Mouse (Mus musculus): ENCODE data around the gene Srsf7. TPM values are rescaled to one million over a fixed set of nuclear protein-coding genes. Genes with fewer than 3 reads are reported as not detected.

Gene Srsf7
- polyA plus RNA-seq, 1 experiment from 2014 or later: 721 TPM

DNA sequence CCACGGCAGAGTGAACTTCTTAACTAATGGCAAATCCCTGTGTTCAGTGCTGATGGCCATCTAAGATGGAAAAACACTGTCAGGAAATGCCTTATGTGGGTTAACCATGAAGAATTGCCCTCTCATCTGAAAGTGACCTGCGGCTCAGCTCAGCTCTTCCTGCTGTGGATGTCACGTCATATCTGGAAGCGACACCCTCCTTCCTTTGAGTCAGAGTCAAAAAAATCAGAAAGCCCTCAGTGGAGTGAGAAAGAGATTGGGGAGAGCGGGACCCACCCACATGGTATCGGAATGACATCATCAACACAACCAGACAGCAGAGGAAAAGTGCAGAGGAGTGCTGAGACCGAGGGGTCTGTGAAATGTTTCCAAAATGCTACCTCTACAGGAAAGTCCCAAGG lies 39.3 kb downstream of the Srsf7 start:
- ATAC-seq (ENCODE audit: low FRiP score, low read depth): peak; percentile 46; the same call in 1 of the 2 replicates
- Histone ChIP-seq H3K9ac (no peak overlapping the region), H3K4me1 (peaks cover 31% of the 10 kb centered on the region), H3K36me3 (no peaks in the 10 kb centered on the region), H3K27ac (no peak overlapping the region), H3K4me3 (no peak overlapping the region), H3K9me3 (no peaks in the 10 kb centered on the region), H3K4me2 (replicated peaks) (peak overlapping the region; percentile 56), H3K27me3 (no peaks in the 10 kb centered on the region)
- WGBS: 54% methylated on average over 7 of the region's 7 CpGs

DNA sequence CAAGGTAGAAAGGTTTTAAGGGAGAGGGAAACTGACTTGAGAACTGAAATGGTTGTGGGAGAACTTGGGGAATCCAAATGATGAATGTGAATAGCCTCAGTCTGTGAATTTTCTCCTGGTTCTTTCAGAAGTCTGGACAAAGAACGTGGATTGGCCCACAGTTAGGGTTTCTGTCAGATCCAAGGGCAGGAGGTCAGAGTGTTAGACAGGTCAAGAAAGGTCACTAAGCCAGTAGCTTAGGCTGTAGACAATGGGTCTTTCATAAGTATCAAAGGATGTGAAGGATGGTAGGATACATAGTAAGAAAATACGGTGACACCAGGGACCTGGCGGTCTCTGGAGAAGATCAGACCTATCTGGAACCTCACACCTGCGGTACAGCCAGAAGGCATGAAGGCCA lies 39.7 kb downstream of the Srsf7 start:
- Histone ChIP-seq H3K4me1 (peaks cover 31% of the 10 kb centered on the region), H3K9ac (no peak overlapping the region), H3K9me3 (no peaks in the 10 kb centered on the region), H3K27me3 (no peaks in the 10 kb centered on the region), H3K4me2 (replicated peaks) (no peak overlapping the region), H3K27ac (no peak overlapping the region), H3K36me3 (no peaks in the 10 kb centered on the region), H3K4me3 (no peak overlapping the region)
- 72% methylated on average over 4 of the region's 4 CpGs for WGBS
- no peak for ATAC-seq (ENCODE audit: low FRiP score, low read depth)

DNA sequence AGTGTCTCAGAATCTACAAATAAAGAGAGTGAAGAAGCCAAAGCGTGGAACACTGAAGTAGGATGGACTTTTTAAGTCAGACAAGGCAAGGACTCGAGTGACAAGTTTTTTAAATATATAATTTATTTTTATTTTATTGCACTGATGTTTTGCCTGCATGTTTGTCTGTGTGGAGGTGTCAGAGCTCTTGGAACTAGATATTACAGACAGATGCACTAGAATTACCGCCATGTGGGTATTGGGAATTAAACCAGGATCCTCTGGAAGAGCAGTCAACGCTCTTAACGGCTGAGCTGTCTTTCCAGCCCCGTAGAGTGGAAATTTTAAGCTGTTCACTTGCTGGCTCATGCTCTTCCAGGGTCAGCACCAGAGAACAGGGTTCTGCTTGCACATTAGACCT lies 40.8 kb downstream of the Srsf7 start:
- H3K9ac ChIP-seq: no peak overlapping the region
- H3K9me3 ChIP-seq: no peaks in the 10 kb centered on the region
- no peaks in the 10 kb centered on the region for H3K36me3 ChIP-seq
- no peak overlapping the region for H3K4me2 ChIP-seq (replicated peaks)
- H3K27me3 ChIP-seq: no peaks in the 10 kb centered on the region
- 81% methylated on average over 6 of the region's 6 CpGs for WGBS
- ATAC-seq (ENCODE audit: low FRiP score, low read depth): no peak
- peaks cover 31% of the 10 kb centered on the region for H3K4me1 ChIP-seq
- no peak overlapping the region for H3K27ac ChIP-seq
- H3K4me3 ChIP-seq: no peak overlapping the region

DNA sequence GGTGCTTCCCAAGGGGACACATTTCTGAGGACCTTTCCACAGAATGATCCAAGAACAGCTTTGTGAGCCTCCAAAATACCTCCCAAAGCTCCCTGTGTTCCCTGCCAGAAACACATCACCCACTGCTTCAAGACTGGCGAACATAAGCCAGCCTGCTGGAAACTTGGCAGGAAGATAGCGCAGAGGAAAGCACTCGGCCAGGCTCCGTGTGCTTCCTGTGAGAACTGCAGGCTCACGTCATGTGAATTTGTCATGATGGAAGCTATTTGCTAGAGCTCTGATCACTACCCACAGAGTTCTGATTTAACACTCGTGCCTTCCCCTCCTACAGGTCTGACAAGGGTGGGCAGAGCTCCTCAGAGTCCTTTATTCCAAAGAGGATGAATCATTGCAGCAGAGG lies 41.4 kb downstream of the Srsf7 start:
- H3K4me1 ChIP-seq: peaks cover 31% of the 10 kb centered on the region
- H3K4me2 ChIP-seq (replicated peaks): no peak overlapping the region
- H3K36me3 ChIP-seq: no peaks in the 10 kb centered on the region
- no peaks in the 10 kb centered on the region for H3K9me3 ChIP-seq
- no peak for ATAC-seq (ENCODE audit: low FRiP score, low read depth)
- no peak overlapping the region for H3K9ac ChIP-seq
- H3K4me3 ChIP-seq: no peak overlapping the region
- no peaks in the 10 kb centered on the region for H3K27me3 ChIP-seq
- H3K27ac ChIP-seq: no peak overlapping the region
- WGBS: 62% methylated on average over 6 of the region's 6 CpGs

DNA sequence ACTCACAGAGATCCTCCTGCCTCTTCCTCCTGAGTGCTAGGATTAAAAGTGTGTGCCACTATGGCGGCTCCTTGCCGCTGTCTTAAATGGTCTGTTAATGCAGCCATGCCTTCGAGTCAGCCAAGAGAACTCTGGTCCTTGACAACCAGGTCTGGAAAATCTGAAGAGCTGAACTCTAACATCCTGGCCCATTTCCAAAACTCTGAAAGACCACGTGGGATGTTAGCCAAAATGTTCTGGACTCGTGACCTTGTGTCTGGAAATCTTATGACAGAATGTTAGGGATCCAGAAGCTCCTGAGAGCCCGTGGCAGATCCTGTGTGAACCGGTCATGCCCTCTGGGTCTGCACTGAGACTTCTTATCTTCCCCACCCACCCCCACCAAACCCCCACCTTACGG lies 43.1 kb downstream of the Srsf7 start:
- no peak overlapping the region for H3K27ac ChIP-seq
- no peaks in the 10 kb centered on the region for H3K36me3 ChIP-seq
- peaks cover 33% of the 10 kb centered on the region for H3K4me1 ChIP-seq
- H3K9ac ChIP-seq: no peak overlapping the region
- ATAC-seq (ENCODE audit: low FRiP score, low read depth): no peak
- no peak overlapping the region for H3K4me2 ChIP-seq (replicated peaks)
- H3K9me3 ChIP-seq: no peaks in the 10 kb centered on the region
- no peaks in the 10 kb centered on the region for H3K27me3 ChIP-seq
- no peak overlapping the region for H3K4me3 ChIP-seq
- WGBS: 86% methylated on average over 8 of the region's 8 CpGs

DNA sequence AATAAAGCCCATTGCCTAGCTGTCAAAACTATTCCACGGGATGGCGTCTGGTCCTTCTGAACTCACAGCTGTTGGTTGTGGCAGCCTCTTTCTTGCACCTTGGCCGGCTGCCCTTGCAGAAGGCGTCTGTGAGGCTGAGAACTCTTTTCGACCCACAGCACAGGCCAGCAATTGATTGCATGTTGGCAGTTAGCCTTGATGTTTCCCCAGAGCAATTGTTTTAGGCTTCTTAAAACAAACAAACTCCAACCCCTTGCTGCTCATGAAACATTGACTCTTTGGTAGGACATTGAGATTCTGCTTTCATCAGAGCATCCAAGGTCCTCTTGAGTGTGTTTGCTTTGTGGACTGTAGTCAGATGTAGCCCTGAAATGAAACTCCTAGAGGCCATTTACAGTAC lies 46.7 kb downstream of the Srsf7 start:
- Histone ChIP-seq H3K4me2 (replicated peaks) (no peak overlapping the region), H3K4me1 (0 out of 2 replicates have a peak, but pooled peaks cover 6% of the 10 kb centered on the region), H3K4me3 (no peak overlapping the region), H3K27me3 (no peaks in the 10 kb centered on the region), H3K27ac (no peak overlapping the region), H3K9me3 (no peaks in the 10 kb centered on the region), H3K9ac (no peak overlapping the region), H3K36me3 (no peaks in the 10 kb centered on the region)
- 49% methylated on average over 5 of the region's 5 CpGs for WGBS
- no peak for ATAC-seq (ENCODE audit: low FRiP score, low read depth)

DNA sequence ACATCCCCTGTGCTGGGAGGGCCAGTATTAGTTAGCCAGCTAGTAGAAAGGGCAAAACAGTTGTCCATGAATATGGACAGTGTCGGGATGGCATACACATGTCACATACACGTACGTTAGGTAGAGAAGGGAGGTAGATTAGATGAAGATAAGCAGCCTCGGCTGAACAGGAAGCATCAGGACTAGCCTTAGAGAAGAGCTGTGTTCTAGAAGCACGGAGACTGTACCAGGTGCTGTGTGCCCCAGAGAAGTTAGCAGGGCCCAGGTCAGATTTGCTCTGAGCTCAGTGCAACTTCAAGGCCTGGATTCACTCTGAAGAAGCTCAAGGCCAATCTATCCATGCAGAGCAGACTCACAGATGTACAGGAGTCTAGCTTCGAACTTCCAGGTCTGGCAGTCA lies 49.6 kb downstream of the Srsf7 start:
- Histone ChIP-seq H3K4me3 (no peak overlapping the region), H3K4me2 (replicated peaks) (no peak overlapping the region), H3K27me3 (no peaks in the 10 kb centered on the region), H3K9me3 (no peaks in the 10 kb centered on the region), H3K36me3 (no peaks in the 10 kb centered on the region), H3K27ac (no peak overlapping the region), H3K9ac (no peak overlapping the region), H3K4me1 (0 out of 2 replicates have a peak, but pooled peaks cover 5% of the 10 kb centered on the region)
- 88% methylated on average over 6 of the region's 6 CpGs for WGBS
- ATAC-seq (ENCODE audit: low FRiP score, low read depth): no peak

DNA sequence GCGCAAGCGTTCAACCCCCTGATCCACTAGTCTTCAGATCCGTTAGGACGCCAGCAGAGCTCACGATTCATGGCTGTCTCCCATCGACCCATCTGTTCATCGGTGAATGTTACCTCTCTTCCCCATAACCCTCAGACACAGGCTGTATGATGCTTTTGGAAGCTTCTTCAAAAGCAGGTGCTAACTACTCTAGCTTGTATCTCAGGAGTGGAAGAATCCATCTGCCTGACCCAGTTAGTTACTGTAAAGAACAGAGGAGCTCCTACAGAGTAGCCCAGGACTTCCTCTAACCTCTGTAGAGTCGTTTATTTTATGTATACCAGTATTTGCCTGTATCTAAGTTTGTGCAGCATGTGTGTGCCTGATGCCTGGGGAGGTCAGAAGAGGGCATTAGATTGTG lies 50.2 kb downstream of the Srsf7 start:
- H3K27me3 ChIP-seq: no peaks in the 10 kb centered on the region
- ATAC-seq (ENCODE audit: low FRiP score, low read depth): no peak
- no peak overlapping the region for H3K4me2 ChIP-seq (replicated peaks)
- no peak overlapping the region for H3K27ac ChIP-seq
- H3K36me3 ChIP-seq: no peaks in the 10 kb centered on the region
- no peaks in the 10 kb centered on the region for H3K9me3 ChIP-seq
- H3K4me1 ChIP-seq: 0 out of 2 replicates have a peak, but pooled peaks cover 5% of the 10 kb centered on the region
- H3K4me3 ChIP-seq: no peak overlapping the region
- 88% methylated on average over 8 of the region's 8 CpGs for WGBS
- H3K9ac ChIP-seq: no peak overlapping the region

DNA sequence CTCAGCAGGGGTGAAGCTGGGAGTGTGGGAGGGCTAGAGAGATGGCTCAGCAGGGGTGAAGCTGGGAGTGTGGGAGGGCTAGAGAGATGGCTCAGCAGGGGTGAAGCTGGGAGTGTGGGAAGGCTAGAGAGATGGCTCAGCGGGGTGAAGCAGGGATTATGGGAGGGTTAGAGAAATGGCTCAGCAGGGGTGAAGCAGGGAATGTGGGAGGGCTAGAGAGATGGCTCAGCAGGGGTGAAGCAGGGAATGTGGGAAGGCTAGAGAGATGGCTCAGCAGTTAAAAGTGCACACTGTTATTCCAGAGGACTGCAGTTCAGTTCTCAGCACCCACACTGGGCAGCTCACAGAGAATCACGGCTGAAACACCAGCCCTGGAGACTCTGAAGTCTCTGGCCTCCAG lies 53.5 kb downstream of the Srsf7 start:
- Histone ChIP-seq H3K9me3 (no peaks in the 10 kb centered on the region), H3K4me3 (no peak overlapping the region), H3K9ac (no peak overlapping the region), H3K27ac (no peak overlapping the region), H3K4me1 (no peaks in the 10 kb centered on the region), H3K36me3 (no peaks in the 10 kb centered on the region), H3K4me2 (replicated peaks) (no peak overlapping the region), H3K27me3 (no peaks in the 10 kb centered on the region)
- 63% methylated on average over 2 of the region's 2 CpGs for WGBS
- no peak for ATAC-seq (ENCODE audit: low FRiP score, low read depth)

DNA sequence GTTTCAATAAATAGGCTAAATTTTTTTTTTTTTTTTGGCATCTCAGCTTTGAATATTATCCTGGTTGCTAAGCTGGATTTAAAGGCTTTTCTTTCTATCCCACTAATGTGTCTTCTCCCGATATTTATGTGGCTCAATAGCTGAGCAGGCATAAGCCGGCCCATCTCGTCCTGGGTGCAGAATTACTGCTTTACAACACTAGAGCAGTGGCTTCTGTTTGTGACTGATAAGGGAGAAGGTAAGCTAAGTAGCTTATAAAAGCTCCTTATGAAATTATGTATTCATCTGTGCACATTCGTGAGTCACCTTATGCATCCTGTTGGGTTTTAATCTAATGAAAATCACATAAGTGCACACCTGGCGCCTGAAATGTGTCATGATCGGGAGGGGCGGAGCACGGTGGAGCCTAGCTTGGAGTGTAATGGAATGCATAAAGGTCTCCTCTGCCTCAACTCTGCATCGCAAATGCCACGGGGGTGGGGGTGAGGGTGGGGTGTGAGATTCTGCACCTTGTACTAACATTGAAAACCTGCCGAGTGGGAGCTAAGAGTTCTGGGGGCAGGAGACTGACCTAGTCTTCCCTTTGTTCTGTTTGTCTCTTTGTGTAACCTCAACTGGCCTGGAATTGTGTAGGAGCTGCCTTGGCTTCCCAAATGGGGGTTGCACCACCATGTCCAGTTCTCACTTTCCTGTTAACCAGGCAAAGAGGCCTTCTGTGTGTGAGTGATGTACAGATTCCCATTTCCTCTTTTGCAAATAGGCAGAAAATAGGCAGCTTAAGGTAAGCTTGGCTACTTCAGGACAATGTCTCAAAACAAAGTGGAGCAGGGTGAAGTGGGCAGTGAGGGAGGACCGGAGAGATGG lies 54.1 kb downstream of the Srsf7 start:
- H3K27me3 ChIP-seq: no peaks in the 10 kb centered on the region
- no peak for ATAC-seq (ENCODE audit: low FRiP score, low read depth)
- 53% methylated on average over 12 of the region's 12 CpGs for WGBS
- H3K9ac ChIP-seq: no peak overlapping the region
- no peaks in the 10 kb centered on the region for H3K36me3 ChIP-seq
- H3K4me2 ChIP-seq (replicated peaks): no peak overlapping the region
- no peak overlapping the region for H3K27ac ChIP-seq
- H3K4me1 ChIP-seq: no peaks in the 10 kb centered on the region
- H3K9me3 ChIP-seq: no peaks in the 10 kb centered on the region
- H3K4me3 ChIP-seq: no peak overlapping the region

DNA sequence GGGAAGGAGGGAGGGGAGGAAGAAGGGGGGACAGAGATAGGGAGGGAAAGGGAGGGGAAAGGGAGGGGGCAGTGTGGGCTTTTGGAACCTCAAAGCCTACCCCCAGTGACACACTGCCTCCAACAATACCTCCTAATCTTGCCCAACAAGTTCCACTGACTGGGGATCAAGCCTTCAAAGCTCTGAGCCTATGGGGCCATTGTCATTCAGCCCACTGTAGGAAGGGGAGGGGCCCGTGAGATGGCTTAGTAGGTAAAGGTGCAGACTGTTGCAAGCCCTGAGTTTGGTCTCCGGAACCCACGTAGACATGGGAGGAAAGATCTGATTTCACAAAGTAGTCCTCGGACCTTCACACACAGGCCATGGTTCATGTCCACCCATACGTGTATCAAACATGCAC lies 55.8 kb downstream of the Srsf7 start:
- no peaks in the 10 kb centered on the region for H3K27me3 ChIP-seq
- H3K36me3 ChIP-seq: no peaks in the 10 kb centered on the region
- no peak for ATAC-seq (ENCODE audit: low FRiP score, low read depth)
- 27% methylated on average over 5 of the region's 5 CpGs for WGBS
- H3K4me1 ChIP-seq: no peaks in the 10 kb centered on the region
- no peaks in the 10 kb centered on the region for H3K9me3 ChIP-seq
- H3K9ac ChIP-seq: no peak overlapping the region
- H3K4me3 ChIP-seq: no peak overlapping the region
- no peak overlapping the region for H3K4me2 ChIP-seq (replicated peaks)
- H3K27ac ChIP-seq: no peak overlapping the region
